Mouse (Mus musculus): Measurements from ENCODE around the gene 9930021J03Rik.

DNA sequence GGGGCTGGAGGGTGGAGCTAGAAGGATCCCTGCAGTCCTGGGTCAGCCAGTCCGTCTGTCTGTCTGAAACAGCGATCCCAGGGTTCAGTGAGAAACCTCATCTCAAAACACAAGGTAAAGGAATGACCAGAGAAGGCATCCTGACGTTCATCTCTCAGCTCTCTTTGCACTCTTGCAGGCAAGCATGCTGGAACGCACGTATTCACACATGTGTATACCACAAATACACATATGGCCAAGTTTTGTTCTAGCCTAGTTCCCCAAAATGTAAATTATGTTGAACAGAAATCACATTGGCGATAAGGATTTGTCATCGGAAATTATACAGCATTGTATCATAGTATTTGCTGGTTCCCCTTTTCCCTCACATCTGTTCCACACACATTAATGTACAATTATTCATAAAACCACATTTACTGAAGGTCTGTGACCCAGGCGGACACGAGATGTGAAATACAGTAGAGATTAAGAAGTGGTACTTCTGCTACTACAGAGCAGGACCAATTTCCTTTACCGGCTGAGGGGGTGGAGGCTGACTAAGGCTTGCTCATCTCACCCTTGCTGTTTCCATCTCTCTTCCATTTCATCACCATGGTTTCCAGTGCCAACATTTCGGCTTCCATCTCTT lies 44.2 kb upstream of the 9930021J03Rik start:
- TF ChIP-seq POLR2A (IDR thresholded peaks at IDR 0.05; ENCODE audit: insufficient read depth, low read length): no peak
- TF ChIP-seq CTCF (IDR thresholded peaks at IDR 0.05; ENCODE audit: low read depth, low read length): no peak

All from ES-Bruce4 (cell line).